Mouse (Mus musculus) heart, postnatal 14 days (tissue): ENCODE data around the gene Dcun1d3. TPM values are rescaled to one million over a fixed set of nuclear protein-coding genes. Genes with fewer than 3 reads are reported as not detected.

Source experiments
- DNase-seq, 2 experiments: peaks; one replicate each; pipeline ENCODE4 v3.0.0; 2021 to 2022
- intact Hi-C: fragments of 180-260 bp; cut with DNase I; formaldehyde crosslinking; loops from one replicate; pipeline ENCODE4 v1.15.1; 2025
- total RNA-seq, 2 experiments: library from RNA; stranded (reverse); gene quantifications; 2 replicates each; pipeline ENCODE4 v1.2.3; 2021

The Dcun1d3 gene
- total RNA-seq, 2 experiments from 2014 or later, result 12.7 to 14.2 TPM

- intact Hi-C loops, result no loop called here
- no peak for DNase-seq
Measured at GRCm38 (mm10) chr7:119879171-119879570, 16.9 kb downstream of the Dcun1d3 start.

- intact Hi-C loops, result no loop called here
- peak in 1 of 2 experiments; percentile 31 for DNase-seq
Measured at GRCm38 (mm10) chr7:119875776-119876440, 20.2 kb downstream of the Dcun1d3 start.

GRCm38 (mm10) chr7:119873050-119873449 lies 23.0 kb downstream of the Dcun1d3 start:
- intact Hi-C loops, result no loop called here
- DNase-seq, result no peak

GRCm38 (mm10) chr7:119872204-119872603 lies 23.9 kb downstream of the Dcun1d3 start:
- no peak for DNase-seq
- intact Hi-C loops, result no loop called here

GRCm38 (mm10) chr7:119866136-119866535 lies 30.0 kb downstream of the Dcun1d3 start:
- DNase-seq, result no peak
- intact Hi-C loops, result no loop called here

- no peak for DNase-seq
- intact Hi-C loops, result no loop called here
Measured at GRCm38 (mm10) chr7:119864500-119864899, 31.6 kb downstream of the Dcun1d3 start.

GRCm38 (mm10) chr7:119862167-119862566 lies 33.9 kb downstream of the Dcun1d3 start:
- intact Hi-C loops, result no loop called here

GRCm38 (mm10) chr7:119861335-119862091 lies 34.6 kb downstream of the Dcun1d3 start:
- peak; percentile 47 to 53 for DNase-seq
- intact Hi-C loops, result loop anchor here (2.0 kb wide), 1 partner anchor 33 kb away; the partner anchor contains the start of gene Lyrm1

More at GRCm38 (mm10) chr7:119862167-119862566, 33.9 kb downstream of the Dcun1d3 start:
- DNase-seq, result no peak

GRCm38 (mm10) chr7:119860971-119861334 lies 35.1 kb downstream of the Dcun1d3 start:
- intact Hi-C loops, result loop anchor here (2.0 kb wide), 1 partner anchor 34 kb away; the partner anchor contains the start of gene Lyrm1
- no peak for DNase-seq

- no peak for DNase-seq
- intact Hi-C loops, result loop anchor here (2.0 kb wide), 1 partner anchor 34 kb away; the partner anchor contains the start of gene Lyrm1
Measured at GRCm38 (mm10) chr7:119860554-119860953, 35.5 kb downstream of the Dcun1d3 start.

GRCm38 (mm10) chr7:119860116-119860515 lies 36.0 kb downstream of the Dcun1d3 start:
- intact Hi-C loops, result loop anchor here (2.0 kb wide), 1 partner anchor 35 kb away; the partner anchor contains the start of gene Lyrm1
- no peak for DNase-seq

- DNase-seq, result no peak
- intact Hi-C loops, result no loop called here
Measured at GRCm38 (mm10) chr7:119859476-119859875, 36.6 kb downstream of the Dcun1d3 start.

- DNase-seq, result no peak
- intact Hi-C loops, result no loop called here
Measured at GRCm38 (mm10) chr7:119855031-119855430, 41.1 kb downstream of the Dcun1d3 start.

- no peak for DNase-seq
- intact Hi-C loops, result no loop called here
Measured at GRCm38 (mm10) chr7:119854362-119854761, 41.7 kb downstream of the Dcun1d3 start.

GRCm38 (mm10) chr7:119853186-119853585 lies 42.9 kb downstream of the Dcun1d3 start:
- no peak for DNase-seq
- intact Hi-C loops, result no loop called here

GRCm38 (mm10) chr7:119852494-119852893 lies 43.6 kb downstream of the Dcun1d3 start:
- intact Hi-C loops, result no loop called here
- no peak for DNase-seq

GRCm38 (mm10) chr7:119850737-119851136 lies 45.4 kb downstream of the Dcun1d3 start:
- intact Hi-C loops, result no loop called here
- peak; percentile 40 to 50 for DNase-seq

- peak; percentile 75 to 83 for DNase-seq
- intact Hi-C loops, result loop anchor here (1.0 to 10.0 kb wide), 4 partner anchors 209 to 476 kb away; partner anchors contain the start of genes Abca15 and Dnah3
Measured at GRCm38 (mm10) chr7:119849096-119849495, 47.0 kb downstream of the Dcun1d3 start.

- intact Hi-C loops, result loop anchor here (5.0 to 10.0 kb wide), 3 partner anchors 250 to 477 kb away; partner anchors contain the start of genes Abca15 and Dnah3
- no peak for DNase-seq
Measured at GRCm38 (mm10) chr7:119847396-119847795, 48.7 kb downstream of the Dcun1d3 start.

GRCm38 (mm10) chr7:119845541-119845940 lies 50.6 kb downstream of the Dcun1d3 start:
- no peak for DNase-seq
- intact Hi-C loops, result loop anchor here (5.0 to 10.0 kb wide), 3 partner anchors 252 to 479 kb away; partner anchors contain the start of genes Abca15 and Dnah3

GRCm38 (mm10) chr7:119841820-119842449 lies 54.2 kb downstream of the Dcun1d3 start:
- no peak for DNase-seq
- intact Hi-C loops, result loop anchor here (10.0 kb wide), 1 partner anchor 483 kb away; the partner anchor contains the start of gene Abca15
